Mouse (Mus musculus): ENCODE measurements at regions not wholly inside any gene's neighbourhood (a gene's known extent, or its start where the extent isn't known, plus 50 kb on each side); places are given as distances from the start of the nearest gene placed in this dataset.

DNA sequence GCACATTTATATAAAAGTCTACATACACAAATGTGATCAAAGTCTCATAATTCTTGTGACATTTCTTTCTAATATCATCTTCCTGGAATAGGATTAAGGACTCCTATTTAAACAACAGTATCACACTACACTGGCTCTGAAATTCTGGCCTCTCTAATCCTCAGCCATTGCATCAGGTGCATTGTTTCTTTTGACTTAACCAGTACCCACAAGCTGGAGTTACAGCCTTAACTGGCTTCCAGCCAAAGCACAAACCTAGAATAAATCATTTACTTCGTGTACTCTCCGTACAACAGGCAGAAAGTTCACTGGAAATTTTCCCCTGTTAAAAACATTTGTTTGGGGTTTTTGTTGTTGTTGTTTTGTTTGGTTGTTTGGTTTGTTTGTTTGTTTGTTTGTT, 773.9 kb upstream of the Pcdh7 start:
- peak; percentile 66 for DNase-seq

GRCm38 (mm10) chr5:56952799-56953498, 764.8 kb upstream of the Pcdh7 start:
- no peak for DNase-seq

Data from kidney, postnatal 14 days (tissue).